Mouse (Mus musculus) C2C12 (cell line): ENCODE data around the gene Timm13.

ENCODE experiments used
- CTCF ChIP-seq: IDR thresholded peaks from one replicate; pipeline ENCODE4 v1.5.1; 2011; ENCODE audit not compliant: control insufficient read depth, insufficient read depth, insufficient read length
- MAX ChIP-seq: IDR thresholded peaks from one replicate; pipeline ENCODE4 v1.6.1; 2011; ENCODE audit warnings: mild to moderate bottlenecking, control low read depth

DNA sequence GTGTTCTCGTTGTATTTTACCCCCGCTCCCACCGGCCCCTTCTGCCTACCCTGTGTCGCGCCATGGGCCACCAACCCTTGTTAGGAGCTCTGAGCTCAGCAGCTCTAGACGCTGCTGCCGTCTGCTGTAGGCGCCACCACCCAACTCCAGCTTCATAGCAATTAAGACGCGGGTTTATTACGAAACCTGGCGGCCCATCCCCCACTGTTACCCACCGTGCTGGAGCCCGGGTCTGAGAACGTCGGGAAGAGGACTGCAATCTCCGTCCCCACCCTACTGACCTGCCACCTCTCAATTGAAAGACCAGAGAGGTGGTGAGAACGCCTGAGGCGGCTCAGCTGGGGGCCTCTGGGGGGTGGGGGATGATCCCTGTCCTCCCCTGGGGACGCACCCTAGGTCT is 31.4 kb upstream of the Timm13 start:
- no peak for TF ChIP-seq CTCF
- no peak for TF ChIP-seq MAX
